Mouse (Mus musculus) megakaryocyte, embryonic 14.5 days (primary cell): ENCODE data around the gene Nr4a2.

Source experiments
- FLI1 ChIP-seq: IDR thresholded peaks from 2 replicates; pipeline ENCODE4 v1.6.1; 2012; ENCODE audit warnings: low read length, inconsistent platforms, mixed read lengths
- GATA1 ChIP-seq: IDR thresholded peaks from 3 replicates; pipeline ENCODE4 v1.6.1; 2012; ENCODE audit warnings: mixed read lengths, low read length, inconsistent platforms, borderline replicate concordance

DNA sequence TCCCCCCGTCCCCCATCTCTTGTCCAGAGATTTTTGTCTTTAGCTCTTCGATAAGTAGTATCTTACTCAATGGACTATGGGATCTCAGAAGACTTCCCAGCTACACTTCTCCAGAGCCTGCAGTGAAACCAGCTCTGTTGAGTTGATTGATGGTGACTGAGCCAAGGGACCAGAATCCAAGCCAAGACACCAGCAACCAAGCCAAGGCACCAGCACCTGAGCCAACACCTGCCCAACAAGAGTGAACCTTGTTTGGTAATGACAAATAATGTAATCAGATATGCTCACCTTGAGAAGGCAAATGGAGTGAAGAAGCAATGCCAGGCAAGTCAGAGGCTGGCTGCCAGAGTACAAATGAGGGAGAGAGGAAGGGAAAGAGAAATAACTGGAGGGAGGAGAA lies 24.4 kb upstream of the Nr4a2 start:
- no peak for TF ChIP-seq GATA1
- no peak for TF ChIP-seq FLI1
